Mouse (Mus musculus): ENCODE results near the gene Masp1. TPM values are rescaled to one million over a fixed set of nuclear protein-coding genes. Genes with fewer than 3 reads are reported as not detected.
A peak's percentile ranks its signal among the peaks of the same experiment; 100 is the strongest.

Masp1 gene
- total RNA-seq (2022) = 10 to 100 TPM; 14.5 to 24.1 (median 18.5) TPM

DNA sequence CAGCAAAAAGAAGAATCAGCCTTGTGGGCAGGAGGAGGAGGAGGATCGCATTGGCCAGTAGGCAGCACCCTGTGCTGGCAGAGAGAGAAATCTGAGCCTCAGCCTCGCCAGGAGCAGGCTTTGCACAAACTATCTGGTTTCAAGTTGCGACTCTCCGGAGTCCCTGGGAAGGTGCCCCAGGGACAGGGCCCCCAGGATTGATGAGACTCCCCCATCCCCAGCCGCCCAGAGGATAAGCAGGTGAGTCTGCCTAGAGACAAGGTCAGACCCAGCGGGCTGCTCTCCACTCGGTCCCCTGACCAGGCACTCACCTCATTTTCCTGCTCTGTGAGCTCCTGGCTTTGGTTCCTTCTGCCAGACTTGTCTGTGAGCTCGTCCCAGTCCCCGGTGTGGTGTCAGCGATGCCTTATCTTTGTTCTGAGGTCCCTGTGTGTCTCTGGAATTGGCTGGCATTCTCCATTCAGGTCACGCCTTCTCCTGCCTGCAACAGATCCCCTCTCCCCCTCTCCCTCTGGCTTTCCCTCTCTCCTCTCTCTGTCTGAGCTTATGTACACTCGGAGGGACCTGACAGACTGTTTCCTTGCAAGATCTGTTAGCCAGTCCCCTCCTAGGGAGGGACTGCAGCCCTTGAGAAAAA lies at the start of gene Masp1, which contains the start of gene Rtp4:
Gene Masp1, minus strand, starts transcription at position 581 of the 637 bp plus-strand sequence.
Gene Rtp4, plus strand, starts transcription at position 57 of the 637 bp plus-strand sequence.
- no peak for DNase-seq (ENCODE audit: low spot score)

DNA sequence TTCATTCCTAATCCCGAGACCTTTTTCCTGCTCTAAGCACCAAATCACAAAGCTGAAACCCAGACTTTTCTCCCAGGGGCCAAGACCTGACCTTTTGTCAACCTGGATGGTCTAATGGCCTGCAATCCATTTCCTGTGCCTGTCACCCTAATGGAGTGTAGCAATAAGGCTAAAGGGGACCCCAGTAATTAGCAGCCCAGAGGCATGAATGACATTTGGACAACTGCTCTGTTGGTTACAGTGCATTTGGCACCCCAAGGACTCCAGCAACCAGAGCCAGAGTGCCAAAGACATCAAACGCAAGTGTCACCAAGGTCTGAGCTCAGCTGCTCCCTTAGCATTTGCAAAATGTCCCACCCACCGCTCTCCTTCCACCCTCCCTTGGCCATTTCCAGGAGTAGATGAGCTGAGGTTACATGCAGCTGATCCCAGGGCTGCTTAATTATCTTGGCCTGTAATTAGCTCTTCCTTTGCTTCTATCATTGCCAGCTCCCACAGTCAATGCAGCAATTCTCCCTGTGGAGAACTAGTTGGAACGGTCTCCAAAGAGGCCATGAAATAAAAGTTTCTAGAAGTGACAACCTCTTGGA lies 47.8 kb upstream of the Masp1 start:
- no peak for DNase-seq (ENCODE audit: low spot score)

DNA sequence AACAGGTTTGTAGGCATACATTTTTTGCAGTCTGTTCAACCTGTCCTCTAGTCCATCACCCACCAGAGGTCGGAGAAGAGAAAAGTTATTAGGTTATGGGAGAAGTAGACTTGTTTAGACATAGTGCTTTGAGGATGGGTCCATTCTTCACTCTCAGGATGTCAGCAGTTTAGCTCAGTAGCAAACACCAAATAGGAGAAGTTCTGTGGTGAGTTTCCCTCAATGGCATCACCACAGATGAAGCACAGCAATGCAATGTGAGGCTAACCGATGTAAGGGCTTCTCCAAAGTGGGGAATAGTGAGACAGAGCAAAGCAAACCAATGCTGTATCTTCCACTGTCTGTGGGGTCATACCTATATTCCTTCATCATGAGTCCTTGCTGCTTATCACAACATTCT lies 37.1 kb upstream of the Masp1 start:
- no peak for DNase-seq (ENCODE audit: low spot score)

DNA sequence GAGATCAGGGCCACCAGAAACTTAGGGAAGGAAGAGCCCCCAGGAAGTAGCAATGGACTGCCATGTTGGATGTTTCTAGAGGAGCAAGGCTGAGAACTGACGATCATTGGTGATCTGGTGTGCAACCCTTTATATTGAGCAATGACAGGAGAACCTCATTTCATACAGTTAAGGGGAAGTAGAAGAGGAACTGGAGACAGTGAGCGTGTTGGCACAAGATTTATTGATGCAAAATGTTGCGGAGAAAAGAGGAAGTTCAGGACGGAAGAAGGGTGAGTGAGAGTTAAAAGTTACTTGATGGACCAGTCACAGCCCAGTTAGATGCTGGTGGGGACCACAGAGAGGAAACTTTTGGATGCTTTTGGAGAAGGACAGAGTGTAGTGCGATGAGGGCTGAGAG lies 36.6 kb upstream of the Masp1 start:
- peak; percentile 7 for DNase-seq (ENCODE audit: low spot score)

DNA sequence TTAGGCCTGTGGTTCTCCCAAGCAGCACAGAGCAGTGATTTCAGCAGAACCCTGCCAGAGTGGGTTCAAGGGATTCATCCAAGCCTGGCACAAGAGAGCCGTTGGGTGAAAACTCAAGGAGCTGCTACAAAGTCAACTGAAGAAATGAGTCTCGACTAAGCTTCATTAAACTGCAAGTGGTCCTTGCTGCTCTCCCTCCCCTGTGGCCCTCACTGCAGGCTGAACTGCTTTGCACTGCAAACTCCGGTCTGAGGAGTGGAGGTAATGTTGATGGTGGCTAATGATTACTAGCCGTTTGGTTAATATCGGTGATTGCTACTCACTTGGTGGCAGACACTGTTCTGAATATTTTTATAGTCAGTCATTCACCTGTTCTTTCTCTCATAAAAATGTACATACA lies 34.1 kb upstream of the Masp1 start:
- DNase-seq (ENCODE audit: low spot score) = no peak

DNA sequence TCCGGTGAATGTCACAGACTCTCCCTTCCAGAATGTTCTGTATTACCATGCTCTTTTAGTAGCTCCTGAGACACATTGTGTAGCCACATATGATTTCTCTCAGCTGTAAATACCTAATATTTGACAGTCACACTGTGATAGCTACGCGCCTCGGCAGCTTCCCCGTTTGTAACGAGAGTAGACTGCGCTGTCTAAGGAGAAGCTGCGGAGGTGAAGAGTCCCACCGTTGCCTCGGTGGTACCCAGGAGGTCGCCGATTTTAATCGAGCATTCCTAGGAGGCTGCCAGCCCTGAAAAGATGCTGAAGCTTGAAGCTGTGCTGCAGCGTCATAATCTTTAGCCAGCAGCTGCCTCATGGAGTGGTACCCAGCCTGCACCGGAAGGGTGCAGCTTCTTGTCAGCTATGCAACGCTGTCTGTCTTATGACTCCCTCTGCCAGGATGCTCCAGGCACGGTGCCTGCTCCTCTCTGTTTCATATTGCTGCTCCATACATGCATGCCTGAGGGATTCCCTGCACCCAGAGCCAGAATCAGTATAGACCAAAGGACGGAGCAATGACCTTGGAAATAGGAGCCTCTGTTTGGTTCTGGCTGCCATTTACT lies 30.5 kb upstream of the Masp1 start:
- no peak for DNase-seq (ENCODE audit: low spot score)

DNA sequence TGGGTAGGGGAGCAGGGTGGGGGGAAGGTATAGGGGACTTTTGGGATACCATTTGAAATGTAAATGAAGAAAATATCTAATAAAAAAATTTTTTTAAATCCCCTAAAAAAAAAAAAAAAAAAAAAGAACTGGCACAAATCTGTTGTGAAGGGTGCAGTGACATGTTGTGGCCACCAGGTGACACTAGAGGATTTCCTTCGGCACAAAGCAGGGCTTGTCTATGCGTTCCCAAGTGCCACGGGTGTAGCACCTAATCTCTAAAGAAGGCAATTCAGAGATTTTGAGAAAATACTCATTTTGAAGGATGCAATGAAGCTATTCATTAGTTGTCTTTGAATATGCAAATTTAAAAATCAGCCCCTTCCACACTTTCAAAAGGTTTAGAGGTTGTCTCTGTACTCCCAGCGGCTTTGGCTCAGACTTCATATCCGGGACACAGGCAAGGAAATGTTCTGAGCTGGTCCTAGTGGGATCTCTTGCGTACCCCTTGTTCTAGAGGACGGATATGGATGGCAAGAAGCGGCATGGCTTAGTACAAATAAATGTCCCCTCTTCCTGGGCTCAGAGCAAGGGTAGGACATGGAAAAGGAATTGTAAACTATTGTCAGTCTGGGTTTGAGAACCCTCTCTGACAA lies 29.8 kb upstream of the Masp1 start:
- DNase-seq (ENCODE audit: low spot score) = peak; percentile 57

DNA sequence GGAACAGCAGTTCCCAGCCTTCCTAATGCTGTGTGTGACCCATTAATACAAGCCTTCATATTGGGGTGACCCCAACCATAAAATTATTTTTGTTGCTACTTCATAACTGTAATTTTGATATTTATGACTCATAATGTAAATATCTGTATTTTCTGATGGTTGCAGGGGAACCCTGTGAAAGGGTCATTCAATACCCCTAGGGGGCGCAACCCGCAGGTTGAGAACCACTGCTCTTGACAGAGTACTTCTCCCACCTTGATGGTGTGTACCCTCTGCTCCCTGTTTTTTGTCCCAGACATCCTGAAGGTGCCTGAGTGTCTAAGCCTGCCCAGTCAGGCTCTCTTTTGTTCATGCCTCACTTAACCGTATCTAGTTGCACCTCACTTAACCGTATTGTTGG lies 27.2 kb upstream of the Masp1 start:
- DNase-seq (ENCODE audit: low spot score) = no peak

DNA sequence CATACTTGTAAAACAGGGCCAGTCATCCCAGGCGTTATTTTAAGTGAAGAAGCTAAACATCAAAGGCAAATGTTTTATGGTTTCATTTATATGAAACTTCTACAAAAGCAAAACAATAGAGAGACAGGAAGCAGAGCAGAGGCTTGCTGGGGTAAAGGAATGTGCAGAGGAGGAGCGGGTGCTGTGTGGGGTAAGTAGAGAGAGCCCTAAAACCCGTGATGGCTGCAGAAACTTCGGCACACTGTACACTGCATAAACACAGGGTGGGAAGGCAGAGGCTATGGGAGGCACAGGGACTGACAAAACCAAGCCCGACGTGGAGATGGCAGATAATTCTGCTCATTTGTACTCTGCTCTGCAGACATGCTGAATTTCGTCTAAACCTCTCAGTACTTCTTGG lies 23.7 kb upstream of the Masp1 start:
- DNase-seq (ENCODE audit: low spot score) = no peak

DNA sequence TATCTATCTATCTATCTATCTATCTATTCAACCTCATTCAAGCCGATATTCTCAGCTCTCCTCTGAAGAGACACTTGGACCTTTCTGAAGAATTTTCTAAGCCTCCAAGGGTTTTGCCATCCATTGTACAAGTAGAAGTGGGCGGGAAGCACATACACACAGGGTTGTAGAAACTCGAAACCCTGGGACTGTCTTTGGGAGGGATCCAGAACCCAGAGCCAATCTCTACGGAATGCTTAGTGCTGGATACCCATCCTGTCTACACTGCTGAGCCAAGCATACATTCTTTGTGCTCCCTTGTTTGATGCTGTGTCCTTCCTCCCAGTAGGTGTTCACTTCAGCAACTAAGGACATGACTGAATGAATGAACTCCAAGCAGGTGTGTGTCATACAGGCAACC lies 22.3 kb upstream of the Masp1 start:
- no peak for DNase-seq (ENCODE audit: low spot score)

GRCm38 (mm10) chr16:23541046-23541445 lies 20.4 kb upstream of the Masp1 start:
- no peak for DNase-seq (ENCODE audit: low spot score)

DNA sequence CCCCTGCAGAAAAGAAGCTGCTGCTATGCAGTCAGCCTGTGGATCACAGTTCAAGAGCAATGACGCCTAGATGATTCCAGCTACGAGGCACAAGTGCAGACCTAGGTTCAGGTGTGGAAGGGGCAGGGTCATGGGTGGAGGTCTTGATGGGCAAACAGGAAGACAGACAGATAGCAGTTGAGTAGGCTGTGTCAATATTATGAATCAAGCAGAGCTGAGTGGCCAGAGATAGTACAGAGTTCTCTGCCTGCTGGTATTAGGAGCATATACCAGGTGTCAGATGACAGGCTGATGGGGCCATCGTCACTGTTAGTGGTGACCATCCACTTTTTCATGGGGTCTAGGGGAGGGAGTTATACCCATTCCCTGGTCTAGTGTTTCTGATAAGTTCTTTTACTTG lies 13.1 kb upstream of the Masp1 start:
- no peak for DNase-seq (ENCODE audit: low spot score)

DNA sequence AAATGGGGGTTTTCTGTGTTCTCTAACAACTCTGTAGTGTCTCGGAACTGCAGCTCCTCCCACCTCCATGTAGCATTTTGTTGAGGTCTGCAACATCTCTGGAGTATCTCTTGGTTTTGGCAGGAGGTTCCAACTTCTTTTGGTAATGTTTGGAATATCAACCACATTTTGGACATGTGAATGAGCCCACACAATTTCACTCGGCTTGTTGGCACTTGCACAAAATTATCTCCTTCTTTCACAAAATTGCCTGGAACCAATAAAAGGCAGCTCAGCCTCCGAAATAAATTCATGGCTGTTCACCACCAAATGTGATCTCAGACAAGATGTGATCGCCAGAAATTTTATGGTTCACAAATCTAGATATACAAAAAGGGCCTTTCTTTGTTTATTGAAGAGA lies 8.6 kb upstream of the Masp1 start:
- no peak for DNase-seq (ENCODE audit: low spot score)

- DNase-seq (ENCODE audit: low spot score) = no peak
These were observed 1.5 kb upstream of the Masp1 start for GRCm38 (mm10) chr16:23522081-23522480.

GRCm38 (mm10) chr16:23521092-23521491 lies 477 bp upstream of the Masp1 start:
- DNase-seq (ENCODE audit: low spot score) = no peak

- DNase-seq (ENCODE audit: low spot score) = no peak
These were observed 844 bp downstream of the Masp1 start for GRCm38 (mm10) chr16:23519771-23520170.

DNA sequence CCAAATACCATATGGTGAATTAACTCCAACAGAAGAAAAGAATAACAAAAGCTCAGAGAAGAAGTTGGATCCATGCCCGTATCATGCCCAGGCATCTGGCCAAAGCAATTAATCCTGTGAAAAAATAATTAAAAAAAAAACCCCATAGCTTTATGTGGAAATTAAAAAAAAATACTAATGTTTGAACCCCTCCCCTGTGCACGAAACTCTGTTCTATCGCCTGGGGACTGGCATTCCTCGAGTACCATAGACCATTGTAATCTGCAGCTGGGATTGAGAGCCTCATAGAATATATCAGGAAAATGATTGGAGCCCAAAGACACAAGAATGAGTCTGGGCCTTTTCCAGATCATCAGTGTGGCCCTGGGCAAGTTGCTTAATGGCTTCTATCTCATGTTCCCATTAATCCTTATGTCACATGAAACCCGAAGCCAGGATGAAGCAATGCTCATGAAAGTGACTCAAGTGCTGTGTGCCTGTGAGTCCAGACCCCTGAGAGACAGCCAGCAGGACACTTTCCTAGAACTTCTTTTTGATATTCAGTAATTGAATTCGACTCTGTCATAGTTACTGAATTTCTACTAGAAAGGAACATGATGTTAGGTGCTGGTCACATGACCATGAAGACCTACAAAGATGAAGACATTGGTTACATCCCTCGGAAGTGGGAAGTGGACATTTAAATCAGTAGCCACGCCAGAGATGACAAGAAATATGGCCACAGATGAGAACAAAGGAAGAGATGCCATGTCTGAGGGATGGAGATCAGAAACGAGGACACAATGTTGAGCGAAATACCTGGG lies 1.8 kb downstream of the Masp1 start:
- no peak for DNase-seq (ENCODE audit: low spot score)

- no peak for DNase-seq (ENCODE audit: low spot score)
These were observed 2.7 kb downstream of the Masp1 start for GRCm38 (mm10) chr16:23517754-23518566.

DNA sequence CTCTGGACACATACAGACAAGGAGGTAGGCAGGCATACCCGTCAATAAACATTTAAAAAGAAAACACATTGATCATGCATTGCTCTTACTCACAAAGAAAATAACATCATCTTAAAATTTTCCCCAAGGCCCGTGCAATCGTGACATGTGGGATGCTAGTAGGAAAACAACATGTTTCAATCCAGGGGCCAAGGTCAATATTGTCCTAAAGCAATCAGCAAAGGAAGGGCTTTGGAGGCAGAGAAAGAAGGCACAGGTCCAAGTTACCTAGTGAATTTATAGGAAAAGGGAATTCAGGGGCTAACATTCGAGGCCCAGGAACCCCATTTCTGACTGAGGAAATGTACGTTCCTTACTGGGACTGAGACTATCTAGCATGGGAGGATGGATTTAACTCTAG lies 3.4 kb downstream of the Masp1 start:
- DNase-seq (ENCODE audit: low spot score) = no peak

GRCm38 (mm10) chr16:23516606-23517005 lies 4.0 kb downstream of the Masp1 start:
- no peak for DNase-seq (ENCODE audit: low spot score)

GRCm38 (mm10) chr16:23515766-23516165 lies 4.8 kb downstream of the Masp1 start:
- peak; percentile 48 for DNase-seq (ENCODE audit: low spot score)

Measured in heart, adult 8-10 months (tissue).